Mouse (Mus musculus): ENCODE data around the gene Myh7. TPM values are rescaled to one million over a fixed set of nuclear protein-coding genes. Genes with fewer than 3 reads are reported as not detected.
"Not testable (repeated sequence)": the region's sequence is repeated elsewhere in the genome, so short reads cannot be mapped to it uniquely, and the experiment has no call there.

Myh7 gene
- total RNA-seq, 2 experiments from 2014 or later = 1,842 to 1,858 TPM

DNA sequence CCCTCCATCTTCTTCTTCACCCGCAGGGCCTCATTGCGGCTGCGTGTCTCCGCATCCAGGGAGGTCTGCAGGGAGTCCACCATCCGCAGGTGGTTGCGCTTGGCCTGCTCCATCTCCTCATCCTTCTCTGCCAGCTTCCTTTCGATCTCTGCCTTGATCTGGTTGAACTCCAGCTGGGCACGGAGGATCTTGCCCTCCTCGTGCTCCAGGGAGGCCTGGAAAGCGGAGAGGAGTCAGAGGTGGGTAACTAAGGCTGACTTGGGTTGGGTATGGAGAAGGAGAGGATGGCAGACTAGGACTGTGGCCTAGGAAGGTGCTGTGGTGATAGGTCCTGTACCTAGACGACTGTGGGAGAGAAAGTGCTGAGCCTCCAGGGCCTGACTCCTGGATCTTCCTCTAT lies 47.4 kb downstream of the Myh7 start:
- intact Hi-C loops (cut with DNase I) = not testable (repeated sequence)

DNA sequence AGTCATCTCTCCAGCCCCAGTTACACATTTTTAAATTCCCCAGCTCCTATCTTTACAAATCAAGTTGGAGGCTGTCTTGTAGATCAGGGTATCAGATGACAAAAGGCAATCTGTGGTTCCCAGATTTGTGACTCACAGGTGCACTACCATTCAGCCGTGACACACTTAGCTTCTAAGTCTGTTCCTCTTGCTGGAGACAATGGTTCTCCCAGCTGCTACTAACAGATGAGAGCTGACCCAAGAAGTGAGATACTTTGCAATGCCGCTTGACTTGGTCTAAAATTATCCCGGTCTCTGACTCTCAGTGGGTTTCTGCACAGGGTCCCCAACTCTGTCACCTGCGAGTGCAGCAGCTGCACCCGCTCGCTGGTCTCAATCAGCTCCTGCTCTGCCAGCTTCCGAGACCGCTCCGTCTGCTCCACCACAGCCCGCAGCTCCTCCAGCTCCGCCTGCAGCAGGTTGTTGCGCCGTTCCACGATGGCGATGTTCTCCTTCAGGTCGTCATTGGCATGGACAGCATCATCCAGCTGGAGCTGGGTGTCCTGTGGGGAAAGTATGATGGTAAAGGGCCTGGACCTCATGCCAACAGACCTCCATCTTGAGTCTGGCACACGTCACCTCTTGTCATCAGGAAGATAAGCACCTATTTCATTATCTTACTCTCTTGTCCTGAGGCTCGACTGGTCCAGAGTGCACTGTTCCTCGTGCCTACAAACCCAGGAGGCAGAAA lies 48.3 kb downstream of the Myh7 start:
- intact Hi-C loops (cut with DNase I) = loop anchor here (2.0 kb wide), 1 partner anchor 27 kb away; no protein-coding TSS in a partner anchor
- peak; percentile 47 to 52 for DNase-seq

More for the DNA sequence above, 47.4 kb downstream of the Myh7 start:
- peak; percentile 35 to 50 for DNase-seq

DNA sequence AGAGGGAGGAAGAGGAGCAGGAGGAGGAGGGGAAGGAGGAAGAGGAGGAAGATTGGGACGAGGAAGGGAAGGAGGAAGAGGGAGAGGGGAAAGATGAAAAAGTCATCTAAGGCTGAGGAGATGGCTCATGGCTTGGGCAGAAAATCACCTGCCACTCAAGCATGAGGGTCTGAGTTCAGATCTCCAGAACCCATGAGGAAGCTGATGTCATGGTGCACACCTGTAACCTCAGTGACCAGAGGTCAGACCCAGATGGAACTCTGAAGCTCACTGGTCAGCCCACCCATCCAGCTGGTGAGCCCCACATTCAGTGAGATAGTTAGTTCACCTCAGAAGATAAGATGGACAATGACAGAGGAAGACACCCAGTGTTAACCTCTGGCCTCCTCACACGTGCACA lies 49.5 kb downstream of the Myh7 start:
- intact Hi-C loops (cut with DNase I) = loop anchor here (2.0 kb wide), 1 partner anchor 28 kb away; no protein-coding TSS in a partner anchor
- peak; percentile 27 to 28 for DNase-seq

DNA sequence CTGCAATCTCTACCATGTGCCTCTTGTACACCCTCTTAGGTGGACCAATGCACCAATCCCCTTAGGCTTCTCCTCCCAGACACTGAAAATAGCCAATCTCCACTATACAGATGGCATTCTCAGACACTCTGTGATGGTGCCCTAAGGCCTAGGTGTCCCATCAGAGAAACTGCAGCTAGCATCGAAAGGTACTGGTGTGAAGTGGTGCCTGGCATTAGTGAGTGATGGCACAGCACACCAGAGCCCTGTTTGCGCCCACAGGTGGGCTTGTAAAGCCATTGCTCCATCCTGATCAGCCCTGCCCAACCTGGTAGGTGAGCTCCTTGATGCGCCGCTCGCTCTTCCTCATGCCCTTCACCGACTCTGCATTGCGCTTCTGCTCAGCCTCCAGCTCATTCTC lies 50.5 kb downstream of the Myh7 start:
- intact Hi-C loops (cut with DNase I) = loop anchor here (2.0 kb wide), 1 partner anchor 29 kb away; no protein-coding TSS in a partner anchor
- DNase-seq = no peak

DNA sequence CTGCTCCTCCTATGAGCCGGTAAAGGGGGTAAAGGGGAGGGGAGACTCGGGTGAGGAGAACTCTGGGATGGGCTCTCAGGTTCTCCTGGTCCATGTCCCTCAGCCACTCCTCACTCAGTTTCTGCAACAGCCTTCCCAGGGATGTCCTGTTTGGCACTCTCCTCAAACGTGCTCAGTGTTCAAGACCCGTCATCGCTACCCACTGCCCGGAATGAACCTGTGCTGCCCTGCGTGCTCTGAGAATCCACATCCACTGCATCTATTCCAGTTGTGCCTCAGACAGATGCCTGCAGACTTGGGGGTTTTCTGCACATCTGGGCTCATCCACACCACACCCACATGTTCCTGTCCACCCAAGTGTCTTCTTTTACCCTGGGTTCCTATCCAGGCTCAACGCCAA lies 51.9 kb downstream of the Myh7 start:
- intact Hi-C loops (cut with DNase I) = no loop called here
- peak; percentile 22 to 53 for DNase-seq

DNA sequence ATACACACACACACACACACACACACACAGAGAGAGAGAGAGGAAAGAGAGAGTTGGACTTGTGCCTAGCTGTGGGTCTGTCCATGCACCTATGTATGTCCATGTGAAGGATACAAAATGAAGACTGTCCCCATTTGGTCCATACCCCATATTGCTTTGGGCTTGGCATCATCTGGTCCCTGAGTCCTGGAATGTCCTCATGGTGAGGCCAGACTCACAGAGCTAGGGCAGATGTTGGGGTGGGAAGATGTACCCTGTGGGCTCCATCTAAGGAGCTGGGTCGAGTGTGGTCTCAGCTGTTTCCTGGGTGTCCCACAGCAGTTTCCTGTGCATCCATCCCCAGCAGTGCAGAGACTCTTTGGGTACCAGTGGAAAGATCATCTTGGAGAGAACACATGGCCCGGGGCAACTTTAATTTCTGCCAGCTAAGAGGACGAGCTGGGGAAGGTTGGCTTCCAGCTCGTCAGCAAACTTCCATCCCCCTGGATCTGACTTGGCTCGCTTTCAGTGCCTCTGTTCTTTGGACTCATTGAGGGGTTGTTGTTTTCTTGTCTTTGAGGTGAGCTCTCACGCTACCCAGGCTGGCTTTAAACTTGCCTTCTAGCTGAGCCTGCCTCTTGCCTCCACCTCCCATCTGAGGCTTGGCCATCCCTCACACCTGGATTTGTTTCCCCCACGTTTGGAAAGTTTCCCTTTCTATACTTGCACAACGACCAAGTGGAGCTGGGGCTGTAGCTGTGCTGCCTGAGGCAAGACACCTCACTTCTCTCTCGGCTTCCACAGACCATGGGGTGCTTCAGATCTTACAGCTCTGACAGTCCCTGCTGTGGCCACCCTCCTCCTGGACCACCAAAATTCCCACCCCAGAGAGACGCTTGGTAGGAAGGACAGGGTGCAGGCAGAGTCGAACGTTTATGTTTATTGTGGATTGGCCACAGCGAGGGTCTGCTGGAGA lies 53.1 kb downstream of the Myh7 start:
- intact Hi-C loops (cut with DNase I) = no loop called here
- peak; percentile 35 to 59 for DNase-seq

DNA sequence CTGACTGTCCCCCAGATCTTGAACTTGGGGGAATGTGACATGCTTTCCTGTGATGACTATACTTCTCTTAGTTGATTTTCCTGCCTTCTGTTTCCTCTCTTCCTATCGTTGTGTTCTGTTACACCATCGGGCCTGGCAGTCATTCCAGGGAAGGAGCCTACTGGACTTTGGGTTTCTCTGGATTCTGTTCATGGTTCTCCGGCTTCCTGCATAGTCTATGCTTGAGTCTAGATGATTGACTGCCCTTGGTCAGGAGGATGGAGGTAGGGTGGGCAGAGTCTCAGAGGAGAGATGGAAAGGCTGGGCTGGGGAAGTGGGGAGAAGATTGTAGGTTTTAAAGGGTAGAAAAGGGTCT lies 54.3 kb downstream of the Myh7 start:
- no peak for DNase-seq
- intact Hi-C loops (cut with DNase I) = no loop called here

DNA sequence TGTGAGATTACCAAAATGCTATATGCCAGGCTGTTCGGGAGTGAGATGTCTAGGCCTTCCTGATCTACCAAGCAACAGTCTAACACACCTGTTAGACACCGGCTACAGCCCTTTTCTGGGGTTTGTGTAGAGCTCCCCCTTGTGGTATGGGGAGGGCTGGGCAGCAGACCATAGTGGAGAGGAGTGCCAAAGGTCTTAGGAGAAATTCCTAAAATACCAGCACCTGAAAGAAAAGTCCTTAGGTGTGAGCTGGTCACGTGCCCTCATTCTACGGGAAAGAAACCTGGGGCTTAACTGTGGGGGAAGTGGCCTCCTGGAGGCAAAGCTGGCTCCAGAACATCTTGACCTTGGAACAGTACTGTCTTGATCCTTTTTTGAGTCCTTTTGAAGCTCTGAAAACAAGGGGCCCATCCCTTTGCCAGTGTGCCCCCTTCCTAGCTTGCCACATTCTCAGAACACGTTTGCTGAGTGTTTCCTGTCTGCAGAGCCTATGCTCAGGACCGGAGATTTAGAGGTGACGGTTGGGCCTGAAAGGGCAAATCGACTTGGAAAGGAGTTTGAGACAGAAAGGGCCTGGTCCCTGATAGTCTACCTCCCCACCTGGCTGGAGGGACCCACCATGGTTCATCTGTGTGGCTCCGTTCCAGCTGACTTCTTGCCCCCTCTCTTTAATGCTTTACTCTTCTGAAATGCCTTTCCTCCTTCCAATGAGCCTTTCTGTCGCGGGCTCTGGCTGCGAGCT lies 54.8 kb downstream of the Myh7 start:
- DNase-seq = peak; percentile 80 to 85
- intact Hi-C loops (cut with DNase I) = loop anchor here (1.0 to 2.0 kb wide), 3 partner anchors 39 to 91 kb away; partner anchors contain the start of gene Ngdn

DNA sequence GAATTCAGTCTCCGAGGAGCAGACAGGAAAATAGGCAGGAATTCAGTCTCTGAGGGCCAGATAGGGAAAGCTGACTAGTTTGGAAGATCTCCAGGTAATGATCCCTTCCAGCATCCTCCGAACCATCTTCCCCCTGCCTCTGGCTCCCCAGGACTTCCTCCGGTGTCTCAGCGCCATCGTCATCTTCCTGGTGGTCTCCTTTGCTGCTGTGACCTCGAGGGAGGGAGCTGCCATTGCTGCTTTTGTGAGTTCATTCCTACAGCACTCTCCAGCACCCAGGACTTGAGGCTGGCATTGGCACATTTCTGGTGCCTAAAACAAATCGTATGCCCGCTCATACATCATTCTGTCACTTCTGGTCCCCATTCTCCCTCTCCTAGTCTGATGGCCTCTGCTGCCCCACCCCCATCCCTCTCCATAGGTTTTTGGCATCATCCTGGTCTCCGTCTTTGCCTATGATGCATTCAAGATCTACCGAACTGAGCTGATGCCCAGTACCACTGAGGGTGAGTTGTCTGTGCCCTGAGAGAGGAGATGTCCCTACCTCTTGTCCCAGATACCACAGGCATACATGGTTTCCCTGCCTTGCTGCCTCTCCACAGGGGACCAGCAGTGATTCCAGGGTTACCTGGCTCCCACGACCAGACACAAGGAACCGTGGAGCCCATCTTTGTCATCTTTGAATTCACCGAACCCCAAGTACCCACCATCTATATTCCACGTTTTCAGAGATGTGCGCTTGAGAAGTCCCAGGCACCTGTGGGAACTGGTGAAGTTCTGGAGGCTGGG lies 55.8 kb downstream of the Myh7 start:
- intact Hi-C loops (cut with DNase I) = loop anchor here (1.0 to 2.0 kb wide), 3 partner anchors 38 to 90 kb away; partner anchors contain the start of gene Ngdn
- peak; percentile 78 to 79 for DNase-seq

DNA sequence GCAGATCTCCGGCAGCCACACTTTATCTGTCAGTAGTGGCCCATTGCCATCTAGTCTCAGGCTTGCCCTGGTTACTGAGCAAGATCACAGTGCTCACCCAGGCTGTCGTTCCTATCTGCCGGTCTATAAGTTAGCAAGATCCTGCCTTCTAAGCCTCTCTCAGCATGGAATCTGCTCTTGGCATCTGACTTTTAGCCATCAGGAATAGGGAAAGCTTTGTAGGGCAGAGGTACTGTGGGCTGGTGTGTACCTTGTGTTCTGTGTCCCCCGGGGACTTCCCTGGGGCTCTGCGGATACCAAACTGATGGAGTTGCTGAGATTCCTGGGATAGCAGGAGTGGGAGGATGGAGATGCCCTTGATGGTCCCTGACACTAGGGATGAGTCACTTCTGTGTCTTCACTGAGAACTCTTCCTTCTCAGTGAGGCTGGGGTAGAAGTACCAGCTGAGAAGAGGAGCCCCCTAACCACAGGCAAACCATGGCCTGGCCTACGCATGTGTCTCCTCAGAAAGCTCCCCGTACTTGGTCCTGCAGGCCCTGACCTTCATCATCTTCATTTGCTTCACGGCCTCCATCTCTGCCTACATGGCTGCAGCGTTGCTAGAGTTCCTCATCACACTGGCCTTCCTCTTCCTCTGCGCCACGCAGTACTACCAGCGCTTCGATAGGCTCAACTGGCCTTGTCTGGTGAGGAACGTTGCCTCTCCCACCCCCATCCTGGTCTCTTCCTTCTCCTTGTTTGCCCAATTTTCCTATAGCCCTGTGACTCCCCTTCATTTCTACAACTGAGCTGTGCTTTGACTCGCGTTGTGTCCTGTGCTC lies 56.9 kb downstream of the Myh7 start:
- intact Hi-C loops (cut with DNase I) = loop anchor here (2.0 kb wide), 2 partner anchors 77 to 89 kb away; partner anchors contain the start of gene Ngdn
- DNase-seq = peak; percentile 67 to 72

DNA sequence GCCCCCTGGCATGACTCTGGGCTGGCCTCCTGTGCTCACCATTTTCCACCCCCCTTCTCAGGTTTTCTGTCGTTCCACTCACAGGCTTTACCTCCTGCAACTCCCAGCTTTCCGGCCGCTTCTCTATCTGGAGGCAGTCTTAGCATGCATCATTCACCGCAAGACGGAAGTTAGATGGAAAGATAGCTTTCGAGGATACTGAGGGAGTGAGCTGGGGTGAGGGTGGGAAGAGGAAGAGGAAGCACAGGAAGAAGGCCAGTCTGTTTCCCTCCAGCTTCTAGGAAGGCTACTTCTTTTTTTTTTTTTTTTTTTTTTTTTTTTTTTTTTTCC lies 57.6 kb downstream of the Myh7 start:
- intact Hi-C loops (cut with DNase I) = no loop called here

DNA sequence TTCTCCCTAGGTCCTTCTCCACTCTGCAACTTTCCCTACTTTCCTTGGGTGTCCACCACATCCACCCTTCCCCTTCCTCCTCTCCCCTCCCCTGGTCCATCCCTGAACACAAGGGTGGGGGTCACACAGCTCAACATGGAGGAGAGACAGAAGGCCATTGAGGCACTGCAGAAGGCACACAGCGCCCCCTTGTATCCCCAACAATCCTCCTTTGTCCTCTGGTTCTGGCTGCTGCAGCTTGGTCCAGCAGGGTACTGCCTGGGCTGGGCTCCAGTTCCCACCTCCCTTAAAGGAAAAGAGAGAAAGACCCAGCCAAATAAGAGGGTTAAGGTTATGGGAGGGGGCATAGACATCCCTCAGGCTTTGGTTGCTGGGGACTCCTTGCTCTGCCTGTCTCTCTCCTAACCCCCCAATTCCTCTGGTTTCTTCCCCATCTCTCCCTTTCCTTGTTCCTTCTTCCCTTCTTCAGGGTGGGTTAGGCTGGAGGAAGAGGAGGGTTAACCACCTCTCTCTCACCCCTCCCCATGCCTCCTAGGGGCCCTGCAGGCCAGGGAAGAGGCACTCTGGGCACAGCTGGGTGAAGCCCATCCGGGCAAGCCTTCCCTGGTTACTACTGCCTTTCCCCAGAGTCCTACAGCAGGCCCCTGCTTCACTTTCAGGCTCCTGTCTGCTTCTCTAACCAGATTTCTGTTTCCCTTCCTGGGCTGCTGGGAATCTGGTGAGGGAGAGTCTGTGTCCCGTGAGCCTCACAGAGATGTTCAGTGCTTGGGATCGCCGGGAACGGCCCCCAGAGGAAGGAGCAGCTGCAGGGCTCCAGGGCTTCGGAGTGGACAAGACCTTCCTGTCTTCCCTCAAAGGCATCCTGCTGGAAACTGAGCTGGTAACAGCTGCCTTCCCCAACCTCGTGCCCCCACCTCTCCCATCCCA lies 58.3 kb downstream of the Myh7 start, which contains the start of gene Cmtm5:
TSS of gene Cmtm5 (plus strand) at position 358 of the 927 bp plus-strand sequence.
- intact Hi-C loops (cut with DNase I) = no loop called here
- peak; percentile 48 to 49 for DNase-seq

More for the DNA sequence above, 57.6 kb downstream of the Myh7 start:
- no peak for DNase-seq

DNA sequence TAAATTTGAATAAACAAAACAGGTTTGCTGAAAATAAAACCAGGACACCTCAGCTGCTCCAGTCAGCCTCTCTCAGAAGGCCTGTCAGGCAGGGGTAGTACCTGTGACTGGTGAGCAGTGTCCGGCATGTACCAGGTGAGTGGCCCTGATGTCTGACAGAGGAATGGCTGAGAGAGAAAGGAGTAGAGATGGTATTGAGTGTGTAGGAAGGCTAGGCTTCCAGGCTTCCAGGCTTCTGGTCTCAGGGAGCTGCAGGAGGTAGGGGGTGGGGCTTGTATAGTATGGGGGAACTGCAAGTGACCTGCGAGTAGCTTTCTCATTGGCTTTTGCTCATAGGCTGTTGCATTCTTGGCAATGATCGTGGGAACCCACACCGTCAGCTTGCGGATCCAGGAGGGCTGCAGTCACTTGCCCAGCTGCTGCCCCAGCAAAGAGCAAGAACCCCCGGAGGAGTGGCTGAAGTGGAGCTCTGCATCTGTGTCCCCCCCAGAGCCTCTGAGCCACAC lies 61.7 kb downstream of the Myh7 start, which contains the start of gene Il25:
TSS of gene Il25 (plus strand) at position 51 of the 506 bp plus-strand sequence.
- DNase-seq = no peak
- intact Hi-C loops (cut with DNase I) = no loop called here

DNA sequence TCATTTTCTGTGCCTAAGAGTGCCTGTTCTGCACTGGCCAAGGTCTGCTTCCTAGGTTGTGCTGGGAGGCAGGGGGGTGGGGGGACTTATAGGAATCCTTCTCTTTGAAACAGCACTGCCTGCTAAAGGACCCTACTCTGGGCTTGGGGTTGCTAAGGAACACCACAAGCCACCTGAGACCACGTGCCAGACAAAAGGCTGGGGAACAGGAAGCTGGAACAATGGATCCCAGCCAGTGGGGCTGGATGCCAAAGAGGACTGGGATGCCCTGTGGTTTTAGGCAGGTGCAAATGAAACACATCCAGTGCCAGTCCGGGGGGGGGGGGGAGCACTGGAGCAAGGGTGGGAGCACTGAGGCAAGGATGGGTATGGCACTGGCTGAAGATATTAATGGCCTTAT lies 64.0 kb downstream of the Myh7 start:
- intact Hi-C loops (cut with DNase I) = no loop called here
- DNase-seq = no peak

DNA sequence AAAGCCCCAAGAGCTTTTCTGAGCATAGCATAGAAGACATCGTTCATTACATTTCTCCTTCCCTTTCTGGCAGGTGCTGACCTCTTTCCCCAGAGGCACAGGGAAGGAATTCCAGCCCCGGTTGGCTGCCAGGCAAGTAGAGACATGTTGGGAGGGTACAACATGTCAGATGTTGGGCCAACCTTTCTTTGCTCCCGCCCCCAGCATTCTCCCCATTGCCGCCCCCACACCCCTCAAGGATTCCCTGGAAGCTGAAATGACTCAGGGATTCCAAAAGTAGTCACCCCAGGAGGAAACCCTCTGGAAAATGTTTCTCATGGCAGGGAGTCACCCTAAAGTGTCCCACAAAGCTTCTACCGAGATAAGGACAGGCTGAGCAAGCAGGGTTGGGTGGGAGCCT lies 64.6 kb downstream of the Myh7 start:
- intact Hi-C loops (cut with DNase I) = no loop called here
- DNase-seq = peak in 1 of 2 experiments; percentile 8

DNA sequence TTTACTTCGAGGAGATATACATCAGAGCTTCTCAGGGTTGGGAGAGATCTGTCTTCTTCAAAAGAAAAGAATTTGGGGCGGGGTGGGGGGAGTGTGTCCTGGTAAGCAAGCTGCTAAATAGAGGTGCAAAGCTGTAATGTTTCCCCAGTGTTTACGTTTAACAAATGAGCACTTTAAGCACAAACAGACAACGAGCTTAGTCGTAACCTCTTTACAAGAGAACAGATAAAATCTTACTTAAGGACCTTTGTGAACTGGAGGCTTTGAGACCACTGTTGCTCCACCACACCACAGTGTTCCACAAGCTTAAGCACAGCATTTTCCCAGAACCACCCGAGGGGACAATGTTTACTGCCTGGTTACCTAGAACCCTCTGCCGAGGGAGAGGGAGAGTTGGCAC lies 67.1 kb downstream of the Myh7 start:
- DNase-seq = no peak
- intact Hi-C loops (cut with DNase I) = no loop called here

DNA sequence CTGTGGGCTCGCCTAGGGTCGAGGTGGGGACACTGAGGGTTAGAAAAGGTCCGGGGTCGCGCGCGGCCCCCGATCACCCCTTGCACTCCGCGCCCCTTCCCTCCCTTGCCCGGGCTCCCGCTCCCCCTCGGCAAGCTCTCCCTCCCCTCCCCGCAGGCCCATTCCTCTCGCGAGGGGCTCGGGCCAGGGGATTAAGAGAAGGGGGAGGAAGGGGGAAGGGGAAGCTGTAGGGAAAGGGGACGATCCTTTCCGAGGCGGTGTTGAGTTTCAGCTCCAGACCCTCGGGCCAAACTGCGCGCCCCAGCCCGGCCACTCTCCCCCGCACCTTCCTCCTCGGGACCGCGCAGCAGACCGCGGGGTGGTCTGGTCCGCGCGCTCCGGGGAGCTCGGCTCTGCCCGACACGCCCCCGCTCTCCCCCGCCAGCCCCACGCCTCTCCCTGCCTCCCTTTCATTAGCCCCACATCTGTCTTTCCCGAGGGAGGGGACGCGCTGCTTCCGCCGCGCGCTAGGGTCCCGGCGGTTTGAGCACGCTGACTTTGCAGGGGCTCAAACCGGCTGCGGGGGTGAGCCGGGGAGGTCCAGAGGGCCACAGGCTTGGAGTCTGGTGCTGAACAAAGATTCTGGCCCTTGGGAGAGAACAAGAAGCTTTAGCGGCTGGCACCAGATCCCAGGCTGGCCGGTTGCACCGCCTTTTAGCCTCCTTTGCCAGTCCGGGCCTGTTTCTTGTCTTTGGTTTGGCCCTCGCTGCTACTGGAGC lies 67.8 kb downstream of the Myh7 start:
- intact Hi-C loops (cut with DNase I) = no loop called here
- DNase-seq = peak; percentile 77 to 78

Measured in heart, postnatal 10 days (tissue).